Mouse (Mus musculus) megakaryocyte, embryonic 14.5 days (primary cell): ENCODE measurements around the gene S1pr4.

Experiments
- FLI1 ChIP-seq: IDR thresholded peaks from 2 replicates; pipeline ENCODE4 v1.6.1; 2012; ENCODE audit warnings: low read length, inconsistent platforms, mixed read lengths
- GATA1 ChIP-seq: IDR thresholded peaks from 3 replicates; pipeline ENCODE4 v1.6.1; 2012; ENCODE audit warnings: mixed read lengths, low read length, inconsistent platforms, borderline replicate concordance

DNA sequence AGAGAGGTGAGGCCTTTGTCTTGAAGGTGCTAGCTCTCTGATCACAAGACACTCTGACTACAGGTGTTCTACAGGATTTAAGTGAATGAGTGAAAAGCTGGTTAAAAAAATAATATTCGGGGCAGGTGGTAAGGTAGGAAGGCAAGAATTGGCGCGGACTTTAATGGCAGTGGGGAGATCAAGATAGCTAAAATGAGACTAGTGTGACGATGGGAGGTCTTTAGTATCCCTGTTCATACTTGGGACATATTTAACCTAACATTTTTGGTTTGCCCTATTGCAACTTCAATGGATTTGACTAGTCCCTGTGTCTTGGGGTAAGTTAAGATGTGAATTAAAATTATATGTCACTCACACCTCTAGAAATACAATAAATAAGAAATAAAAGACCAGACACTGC is 3.0 kb downstream of the S1pr4 start:
- TF ChIP-seq GATA1 (no peak), FLI1 (no peak)
